ENCODE assay signal across 8 mouse cellular contexts in genomic region chr13:17694414-17694813, GRCm38 (mm10). TPM values are rescaled to one million over a fixed set of nuclear protein-coding genes. Genes with fewer than 3 reads are reported as not detected.
DNase-seq lines count a peak whose midpoint lies in the region; ATAC-seq lines count a peak whose summit lies in the region.

No protein-coding gene starts in this region.

- peak overlapping the region; percentile 87 for H3K27ac ChIP-seq in lung, embryonic 16.5 days (ENCODE audit: low read length)
- H3K27ac ChIP-seq in forebrain, embryonic 16.5 days (ENCODE audit: low read length) = peak overlapping the region; percentile 66
- H3K27ac ChIP-seq in liver, embryonic 15.5 days (replicated peaks) = peak overlapping the region; percentile 85

- no peaks in the 10 kb centered on the region for H3K27me3 ChIP-seq in lung, embryonic 16.5 days (ENCODE audit: control insufficient read depth, insufficient read depth, low read depth, low read length)
- H3K27me3 ChIP-seq in forebrain, embryonic 16.5 days (replicated peaks; ENCODE audit: control insufficient read depth, insufficient read depth, low read length) = no peaks in the 10 kb centered on the region
- no peaks in the 10 kb centered on the region for H3K27me3 ChIP-seq in liver, embryonic 15.5 days

- DNase-seq in cerebellum, adult 11 months = no peak
- DNase-seq in lung, postnatal 14 days = no peak
- DNase-seq in adrenal gland, postnatal 14 days = no peak
- no peak for DNase-seq in thymus, postnatal 0 days (ENCODE audit: low spot score)

- ATAC-seq in cerebellum, adult (ENCODE audit: insufficient number of reproducible peaks, low FRiP score, low TSS enrichment) = peak; percentile 62
- ATAC-seq in lung, embryonic 16.5 days (ENCODE audit: low read depth) = peak; percentile 72
- ATAC-seq in forebrain, embryonic 16.5 days = peak; percentile 74
- peak; percentile 42 for ATAC-seq in liver, embryonic 15.5 days (ENCODE audit: insufficient read depth)

- peak overlapping the region; percentile 77 for H3K9ac ChIP-seq in lung, embryonic 16.5 days (ENCODE audit: low read length)
- peak overlapping the region; percentile 71 for H3K9ac ChIP-seq in forebrain, embryonic 16.5 days (replicated peaks; ENCODE audit: low read depth, low read length)
- H3K9ac ChIP-seq in liver, embryonic 15.5 days = peak overlapping the region; percentile 79

- peaks cover 10% of the 10 kb centered on the region; the same call in 1 of the 2 replicates for H3K4me1 ChIP-seq in lung, embryonic 16.5 days (replicated peaks; ENCODE audit: control insufficient read depth, insufficient read depth, low read length)
- peaks cover 5% of the 10 kb centered on the region for H3K4me1 ChIP-seq in forebrain, embryonic 16.5 days (replicated peaks; ENCODE audit: control insufficient read depth, insufficient read depth, low read length)
- H3K4me1 ChIP-seq in liver, embryonic 15.5 days (replicated peaks) = peaks cover 16% of the 10 kb centered on the region

- under 1% methylated on average over 15 of the region's 25 CpGs for WGBS in lung, embryonic 16.5 days
- WGBS in forebrain, embryonic 16.5 days = under 1% methylated on average over 22 of the region's 25 CpGs
- WGBS in liver, embryonic 15.5 days (ENCODE audit: insufficient replicate concordance) = 1% methylated on average over 25 of the region's 25 CpGs

- H3K36me3 ChIP-seq in lung, embryonic 16.5 days (ENCODE audit: control insufficient read depth, insufficient read depth, low read length) = no peaks in the 10 kb centered on the region
- no peaks in the 10 kb centered on the region for H3K36me3 ChIP-seq in forebrain, embryonic 16.5 days (ENCODE audit: control insufficient read depth, insufficient read depth)
- H3K36me3 ChIP-seq in liver, embryonic 15.5 days (replicated peaks) = peaks cover 4% of the 10 kb centered on the region; the same call in 1 of the 2 replicates

- H3K9me3 ChIP-seq in lung, embryonic 16.5 days (ENCODE audit: control insufficient read depth, low read length) = no peaks in the 10 kb centered on the region
- no peaks in the 10 kb centered on the region for H3K9me3 ChIP-seq in forebrain, embryonic 16.5 days (ENCODE audit: control insufficient read depth, low read length)
- H3K9me3 ChIP-seq in liver, embryonic 15.5 days (replicated peaks) = no peaks in the 10 kb centered on the region

- peak overlapping the region; percentile 72 for H3K4me3 ChIP-seq in lung, embryonic 16.5 days (ENCODE audit: low read length)
- peak overlapping the region; percentile 62 for H3K4me3 ChIP-seq in forebrain, embryonic 16.5 days (replicated peaks; ENCODE audit: low read length)
- H3K4me3 ChIP-seq in liver, embryonic 15.5 days (replicated peaks) = peak overlapping the region; percentile 85

- H3K4me2 ChIP-seq in lung, embryonic 16.5 days (ENCODE audit: low read depth, low read length) = peak overlapping the region; percentile 73
- peak overlapping the region; percentile 73 for H3K4me2 ChIP-seq in forebrain, embryonic 16.5 days (ENCODE audit: low read length)
- peak overlapping the region; percentile 90 for H3K4me2 ChIP-seq in liver, embryonic 15.5 days

RNA-seq across cellular contexts. Expression of gene Mplkip, which starts 0.6 kb away (rescaled TPM):
- polyA plus RNA-seq in lung, embryonic 16.5 days (2015; fragmentation: Nextera tagmentation; extraction: Ambion mirVana) = 42.3 and 47.9 TPM in 2 replicates
- polyA plus RNA-seq in forebrain, embryonic 16.5 days (2015; fragmentation: Nextera tagmentation; extraction: Ambion mirVana) = 40.5 and 49.0 TPM in 2 replicates
- 19.0 and 22.5 TPM in 2 replicates for polyA plus RNA-seq in liver, embryonic 15.5 days (2015; fragmentation: Nextera tagmentation; extraction: Ambion mirVana)
- 21.9 and 25.4 TPM in 2 replicates for total RNA-seq in adrenal gland, postnatal 14 days (2021)
- polyA plus RNA-seq in thymus, postnatal 0 days (2015; fragmentation: Nextera tagmentation; extraction: Ambion mirVana) = 87.2 and 88.7 TPM in 2 replicates

RNA-seq across cellular contexts. Expression of gene Sugct, which starts 0.9 kb away (rescaled TPM):
- 4.6 and 6.3 TPM in 2 replicates for polyA plus RNA-seq in lung, embryonic 16.5 days (2015; fragmentation: Nextera tagmentation; extraction: Ambion mirVana)
- polyA plus RNA-seq in forebrain, embryonic 16.5 days (2015; fragmentation: Nextera tagmentation; extraction: Ambion mirVana) = 2.1 and 2.4 TPM in 2 replicates
- polyA plus RNA-seq in liver, embryonic 15.5 days (2015; fragmentation: Nextera tagmentation; extraction: Ambion mirVana) = 4.7 and 5.2 TPM in 2 replicates
- total RNA-seq in adrenal gland, postnatal 14 days (2021) = 5.7 and 6.6 TPM in 2 replicates
- polyA plus RNA-seq in thymus, postnatal 0 days (2015; fragmentation: Nextera tagmentation; extraction: Ambion mirVana) = 5.8 and 6.0 TPM in 2 replicates
